Mouse (Mus musculus) 416B (cell line): ENCODE measurements around the gene Iqschfp.

Source experiments
- DNase-seq: peaks from one replicate; pipeline ENCODE4 v3.0.0; 2011; ENCODE audit warnings: low read depth

The Iqschfp gene

GRCm38 (mm10) chr3:67959672-67960071, 67.6 kb downstream of the Iqschfp start:
- DNase-seq = no peak

GRCm38 (mm10) chr3:67960133-67960532, 68.1 kb downstream of the Iqschfp start:
- DNase-seq = no peak

GRCm38 (mm10) chr3:67960727-67961126, 68.7 kb downstream of the Iqschfp start:
- DNase-seq = no peak

- DNase-seq = no peak
Measured at GRCm38 (mm10) chr3:67961934-67962639, 70.1 kb downstream of the Iqschfp start.

GRCm38 (mm10) chr3:67974340-67974998, 82.4 kb downstream of the Iqschfp start:
- no peak for DNase-seq

- no peak for DNase-seq
Measured at GRCm38 (mm10) chr3:67980006-67980405, 88.0 kb downstream of the Iqschfp start.

GRCm38 (mm10) chr3:67983329-67983728, 91.3 kb downstream of the Iqschfp start:
- no peak for DNase-seq

GRCm38 (mm10) chr3:68002415-68002814, 110.4 kb downstream of the Iqschfp start:
- DNase-seq = no peak

- DNase-seq = no peak
Measured at GRCm38 (mm10) chr3:68012342-68012741, 120.3 kb downstream of the Iqschfp start.

- no peak for DNase-seq
Measured at GRCm38 (mm10) chr3:68015786-68016185, 123.8 kb downstream of the Iqschfp start.

GRCm38 (mm10) chr3:68019401-68019800, 127.4 kb downstream of the Iqschfp start:
- no peak for DNase-seq

- DNase-seq = no peak
Measured at GRCm38 (mm10) chr3:68036097-68036496, 144.1 kb downstream of the Iqschfp start.

GRCm38 (mm10) chr3:68042951-68043350, 150.9 kb downstream of the Iqschfp start:
- no peak for DNase-seq

- peak; percentile 68 for DNase-seq
Measured at GRCm38 (mm10) chr3:68045475-68046416, 153.7 kb downstream of the Iqschfp start.

- peak; percentile 61 for DNase-seq
Measured at GRCm38 (mm10) chr3:68053538-68053937, 161.5 kb downstream of the Iqschfp start.

GRCm38 (mm10) chr3:68055071-68055470, 163.0 kb downstream of the Iqschfp start:
- DNase-seq = no peak

- peak; percentile 73 for DNase-seq
Measured at GRCm38 (mm10) chr3:68056373-68057275, 164.6 kb downstream of the Iqschfp start.

- DNase-seq = peak; percentile 40
Measured at GRCm38 (mm10) chr3:68059162-68059800, 167.2 kb downstream of the Iqschfp start.

- DNase-seq = peak; percentile 16
Measured at GRCm38 (mm10) chr3:68064731-68065130, 172.7 kb downstream of the Iqschfp start, which contains the start of gene Schip1. Gene Schip1 (plus strand): TSS chr3:68064802.
